Mouse (Mus musculus) cerebellum, adult 2 months (tissue): ENCODE data around the gene Tmem41b.
"Not testable (repeated sequence)": the region's sequence is repeated elsewhere in the genome, so short reads cannot be mapped to it uniquely, and the experiment has no call there.

Experiments
- CTCF ChIP-seq: fragments of 200-500 bp; IDR thresholded peaks from 2 replicates; pipeline ENCODE4 v1.5.1; 2011; ENCODE audit warnings: low read depth, mild to moderate bottlenecking, control low read depth, low read length, moderate library complexity, borderline replicate concordance; ENCODE audit not compliant: insufficient read depth
- POLR2A ChIP-seq: fragments of 200-500 bp; IDR thresholded peaks from 2 replicates; pipeline ENCODE4 v1.6.1; 2011; ENCODE audit warnings: low read length, control low read depth, borderline replicate concordance; ENCODE audit not compliant: insufficient read depth

DNA sequence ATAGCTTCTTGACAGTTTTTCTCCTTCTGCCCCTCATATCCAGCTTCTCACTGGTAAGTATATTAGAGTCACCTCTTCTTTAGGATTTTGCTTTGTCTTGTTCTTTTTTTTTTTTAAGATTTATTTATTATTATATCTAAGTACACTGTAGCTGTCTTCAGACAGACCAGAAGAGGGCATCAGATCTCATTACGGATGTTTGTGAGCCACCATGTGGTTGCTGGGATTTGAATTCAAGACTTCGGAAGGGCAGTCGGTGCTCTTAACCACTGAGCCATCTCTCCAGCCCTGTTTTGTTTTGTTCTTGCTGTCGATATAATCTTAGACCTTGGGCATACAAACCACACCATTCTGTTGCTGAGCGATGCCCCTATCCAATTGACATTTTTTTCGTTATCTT is at the start of gene Tmem41b:
- not testable (repeated sequence) for TF ChIP-seq CTCF, POLR2A
